Mouse (Mus musculus): ENCODE data around the gene Slc10a4. TPM values are rescaled to one million over a fixed set of nuclear protein-coding genes. Genes with fewer than 3 reads are reported as not detected.
"Not testable (repeated sequence)": the region's sequence is repeated elsewhere in the genome, so short reads cannot be mapped to it uniquely, and the experiment has no call there.

Slc10a4 gene
- polyA plus RNA-seq, 1 experiment from 2014 or later, result 0.71 TPM

DNA sequence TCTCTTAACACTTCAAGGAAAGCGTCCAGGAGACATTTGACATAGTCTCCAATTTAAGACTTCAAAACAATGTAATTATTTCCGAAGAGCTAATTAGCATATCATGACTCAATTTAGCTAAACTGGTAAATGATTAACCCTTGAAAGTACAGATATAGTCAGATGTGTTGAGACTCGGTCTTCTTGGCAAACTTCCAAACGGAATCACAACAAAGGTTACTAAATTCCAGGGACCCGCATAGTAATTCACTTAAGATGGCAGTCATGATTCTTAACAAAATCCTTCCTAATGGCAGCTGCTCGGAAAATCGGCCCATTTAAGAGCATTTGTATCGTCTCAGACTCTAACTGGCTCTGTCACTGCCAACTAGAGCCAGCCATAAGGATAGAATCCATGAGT, 16.9 kb upstream of the Slc10a4 start:
- Histone ChIP-seq H3K27ac (no peak overlapping the region), H3K9ac (no peak overlapping the region), H3K4me1 (replicated peaks) (peaks cover 5% of the 10 kb centered on the region; the same call in 1 of the 2 replicates), H3K36me3 (no peaks in the 10 kb centered on the region), H3K4me3 (no peak overlapping the region), H3K27me3 (no peaks in the 10 kb centered on the region), H3K4me2 (no peak overlapping the region), H3K9me3 (replicated peaks) (no peaks in the 10 kb centered on the region)
- ATAC-seq (replicated peaks; ENCODE audit: insufficient number of reproducible peaks, insufficient read depth, low FRiP score, low read depth), result no peak
- 72% methylated on average over 8 of the region's 8 CpGs for WGBS

DNA sequence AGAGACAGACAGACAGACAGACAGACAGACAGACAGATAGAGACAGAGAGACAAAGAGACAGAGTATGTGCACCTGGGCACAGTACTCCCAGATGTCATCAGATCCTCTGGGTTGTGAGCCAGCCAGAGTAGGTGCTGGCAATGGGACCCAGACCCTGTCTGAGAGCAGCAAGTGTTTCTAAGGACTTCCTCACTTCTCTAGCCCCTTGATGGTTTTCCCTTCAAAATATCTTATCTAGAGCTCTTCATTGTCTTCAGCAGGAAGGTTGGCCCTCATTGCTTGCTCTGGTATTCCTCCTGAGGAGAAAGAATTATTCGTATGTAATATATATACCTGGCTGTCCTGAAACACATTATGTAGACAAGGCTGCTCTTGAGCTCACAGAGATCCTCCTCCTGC, 14.2 kb upstream of the Slc10a4 start:
- no peaks in the 10 kb centered on the region for H3K27me3 ChIP-seq

DNA sequence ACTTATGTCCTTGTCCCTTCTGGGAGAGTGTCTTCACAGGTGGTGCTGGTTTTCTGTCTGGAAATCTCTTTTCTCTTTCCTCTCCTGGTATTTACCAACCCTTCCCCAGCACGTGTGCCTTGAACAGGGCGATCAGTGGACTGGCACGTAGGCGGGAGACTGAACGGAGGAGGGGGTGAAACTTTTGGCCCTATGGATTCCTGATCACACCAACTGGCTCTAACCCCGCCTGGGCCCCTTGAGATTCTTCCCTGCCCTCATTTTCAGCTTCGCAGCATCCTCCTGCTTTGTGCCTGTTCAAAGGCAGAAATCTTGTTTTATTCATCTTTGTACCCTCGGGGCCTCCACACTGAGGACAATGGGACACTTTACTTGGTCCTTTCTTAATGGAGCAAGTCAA, 12.3 kb upstream of the Slc10a4 start:
- WGBS, result 80% methylated on average over 8 of the region's 8 CpGs

More for the DNA sequence above, 14.2 kb upstream of the Slc10a4 start:
- no peaks in the 10 kb centered on the region for H3K36me3 ChIP-seq
- WGBS, result 64% methylated on average over 1 of the region's 1 CpGs
- no peak for ATAC-seq (replicated peaks; ENCODE audit: insufficient number of reproducible peaks, insufficient read depth, low FRiP score, low read depth)
- H3K9me3 ChIP-seq (replicated peaks), result no peaks in the 10 kb centered on the region
- no peak overlapping the region for H3K4me3 ChIP-seq
- H3K9ac ChIP-seq, result no peak overlapping the region
- H3K4me1 ChIP-seq (replicated peaks), result peaks cover 5% of the 10 kb centered on the region; the same call in 1 of the 2 replicates
- H3K27ac ChIP-seq, result no peak overlapping the region
- H3K4me2 ChIP-seq, result no peak overlapping the region

DNA sequence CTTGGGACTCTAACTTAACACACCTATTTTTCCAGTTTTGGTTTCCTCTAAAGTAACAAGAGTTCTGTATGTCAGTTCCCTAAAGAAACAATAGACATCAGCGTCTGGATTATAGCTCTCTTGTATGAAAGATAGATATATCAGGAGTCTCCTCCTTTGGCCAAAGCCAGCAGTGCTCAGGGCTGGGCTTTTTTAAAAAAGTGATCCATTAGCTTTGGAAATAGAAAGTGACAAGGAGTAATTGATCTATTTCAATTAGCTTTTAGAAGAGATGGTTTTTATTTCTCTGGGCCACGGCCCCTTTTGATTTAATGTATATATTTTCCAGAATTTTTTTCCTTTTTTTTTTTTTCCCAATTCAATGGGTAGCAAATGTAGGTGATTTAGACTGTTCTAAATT, 11.8 kb upstream of the Slc10a4 start:
- WGBS, result 77% methylated on average over 2 of the region's 2 CpGs
- ATAC-seq (replicated peaks; ENCODE audit: insufficient number of reproducible peaks, insufficient read depth, low FRiP score, low read depth), result no peak

More for the DNA sequence above, 12.3 kb upstream of the Slc10a4 start:
- ATAC-seq (replicated peaks; ENCODE audit: insufficient number of reproducible peaks, insufficient read depth, low FRiP score, low read depth), result no peak
- Histone ChIP-seq H3K4me2 (no peak overlapping the region), H3K27me3 (no peaks in the 10 kb centered on the region), H3K4me1 (replicated peaks) (peaks cover 5% of the 10 kb centered on the region; the same call in 1 of the 2 replicates), H3K9me3 (replicated peaks) (no peaks in the 10 kb centered on the region), H3K27ac (no peak overlapping the region), H3K36me3 (no peaks in the 10 kb centered on the region), H3K9ac (no peak overlapping the region), H3K4me3 (no peak overlapping the region)

DNA sequence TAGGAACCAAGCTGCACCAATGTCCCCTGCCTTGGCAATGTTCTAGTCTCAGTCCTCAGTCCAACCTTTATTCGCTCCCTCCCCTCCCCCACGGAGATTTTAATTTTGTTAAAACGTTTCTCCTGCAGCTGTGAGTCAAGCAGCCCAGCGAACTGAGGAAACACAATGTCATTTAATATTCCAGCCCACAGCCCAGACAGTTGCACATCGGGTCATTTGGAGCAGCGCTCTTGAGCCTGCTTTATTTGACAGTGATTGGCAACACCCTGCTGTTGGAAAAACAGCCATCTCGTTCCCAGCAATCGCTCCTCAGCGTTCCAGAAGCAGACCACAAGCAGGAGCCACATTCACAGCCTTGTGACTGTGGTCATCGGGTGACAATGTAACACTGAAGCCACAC, 11.3 kb upstream of the Slc10a4 start:
- ATAC-seq (replicated peaks; ENCODE audit: insufficient number of reproducible peaks, insufficient read depth, low FRiP score, low read depth), result no peak
- H3K4me2 ChIP-seq, result no peak overlapping the region

More for the DNA sequence above, 11.8 kb upstream of the Slc10a4 start:
- H3K36me3 ChIP-seq, result no peaks in the 10 kb centered on the region
- H3K4me3 ChIP-seq, result no peak overlapping the region
- H3K27ac ChIP-seq, result no peak overlapping the region
- no peaks in the 10 kb centered on the region for H3K27me3 ChIP-seq
- H3K9ac ChIP-seq, result no peak overlapping the region
- no peak overlapping the region for H3K4me2 ChIP-seq
- H3K9me3 ChIP-seq (replicated peaks), result no peaks in the 10 kb centered on the region
- H3K4me1 ChIP-seq (replicated peaks), result peaks cover 3% of the 10 kb centered on the region; the same call in 1 of the 2 replicates

DNA sequence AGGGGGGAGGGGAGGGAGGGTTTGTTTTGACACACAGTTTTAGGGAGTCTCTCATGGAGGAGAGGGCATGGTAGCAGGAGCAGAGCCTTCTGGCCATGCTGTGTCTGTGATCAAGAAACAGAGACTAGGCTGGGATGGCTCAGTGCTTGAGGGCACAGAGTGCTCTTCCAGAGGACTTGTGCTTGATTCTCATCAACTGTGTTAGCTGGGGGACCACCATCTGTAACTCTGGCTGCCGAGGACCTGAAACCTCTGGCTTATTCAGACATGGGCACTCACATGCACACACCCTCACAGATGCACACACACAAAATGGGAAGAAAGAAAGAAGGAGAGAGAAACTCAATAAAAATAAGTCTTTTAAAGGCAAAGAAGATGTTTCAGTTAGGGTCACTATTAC, 8.1 kb upstream of the Slc10a4 start:
- H3K4me2 ChIP-seq; H3K9ac ChIP-seq; H3K4me3 ChIP-seq; H3K27ac ChIP-seq; ATAC-seq (replicated peaks; ENCODE audit: insufficient number of reproducible peaks, insufficient read depth, low FRiP score, low read depth); H3K4me1 ChIP-seq (replicated peaks); H3K27me3 ChIP-seq; H3K36me3 ChIP-seq; H3K9me3 ChIP-seq (replicated peaks): not testable (repeated sequence)
- 82% methylated on average over 1 of the region's 1 CpGs for WGBS

More for the DNA sequence above, 11.3 kb upstream of the Slc10a4 start:
- Histone ChIP-seq H3K9me3 (replicated peaks) (no peaks in the 10 kb centered on the region), H3K27me3 (no peaks in the 10 kb centered on the region), H3K4me3 (no peak overlapping the region), H3K9ac (no peak overlapping the region), H3K4me1 (replicated peaks) (peaks cover under 1% of the 10 kb centered on the region; the same call in 1 of the 2 replicates), H3K36me3 (no peaks in the 10 kb centered on the region), H3K27ac (no peak overlapping the region)
- 30% methylated on average over 10 of the region's 10 CpGs for WGBS

DNA sequence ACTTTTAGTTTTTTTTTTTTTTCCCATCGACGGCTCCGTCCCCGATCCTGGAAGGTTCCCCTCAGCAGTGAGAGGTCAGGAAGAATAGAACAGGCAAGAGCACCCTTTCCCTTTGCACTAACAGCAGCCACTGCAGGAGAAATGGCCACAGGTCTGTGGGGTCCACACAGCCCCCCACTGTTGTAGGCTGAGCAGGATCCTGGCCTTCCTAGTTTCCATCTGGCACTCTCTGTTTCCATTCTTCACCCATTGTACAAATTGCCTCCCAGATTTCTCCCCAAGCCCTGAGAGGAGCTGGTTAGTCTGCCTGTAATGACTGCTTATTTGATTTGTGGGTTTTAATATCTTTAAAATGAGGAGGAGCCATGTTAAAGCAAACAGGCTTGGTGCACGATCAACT, 2.6 kb upstream of the Slc10a4 start:
- H3K27me3 ChIP-seq, result peaks cover 41% of the 10 kb centered on the region
- H3K27ac ChIP-seq, result no peak overlapping the region
- 80% methylated on average over 5 of the region's 5 CpGs for WGBS
- H3K4me1 ChIP-seq (replicated peaks), result peaks cover 11% of the 10 kb centered on the region
- no peak overlapping the region for H3K9ac ChIP-seq
- H3K9me3 ChIP-seq (replicated peaks), result no peaks in the 10 kb centered on the region
- no peak for ATAC-seq (replicated peaks; ENCODE audit: insufficient number of reproducible peaks, insufficient read depth, low FRiP score, low read depth)
- H3K4me2 ChIP-seq, result no peak overlapping the region
- H3K36me3 ChIP-seq, result no peaks in the 10 kb centered on the region
- H3K4me3 ChIP-seq, result no peak overlapping the region

DNA sequence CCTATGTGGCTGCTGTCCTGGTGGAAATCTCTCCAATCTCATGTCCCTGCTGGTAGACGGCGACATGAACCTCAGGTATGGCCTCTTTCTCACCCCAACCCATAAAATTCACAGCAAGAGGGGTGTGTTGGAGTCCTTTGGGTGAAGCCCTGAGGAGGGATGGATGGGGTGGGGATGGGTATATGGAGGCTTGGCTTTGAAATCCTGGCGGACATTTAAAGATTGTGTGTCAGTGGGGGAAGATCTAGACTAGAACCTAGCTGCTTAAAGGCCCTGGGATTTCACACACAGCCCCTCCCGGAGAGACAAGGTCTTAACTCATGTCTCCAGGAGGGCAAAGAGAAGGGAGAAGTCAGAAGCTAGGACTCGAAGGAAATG, 888 bp downstream of the Slc10a4 start:
- Histone ChIP-seq H3K4me2 (peak overlapping the region; percentile 93), H3K4me3 (peak overlapping the region; percentile 52), H3K9ac (no peak overlapping the region), H3K4me1 (replicated peaks) (peaks cover 11% of the 10 kb centered on the region), H3K27me3 (peaks cover 44% of the 10 kb centered on the region), H3K36me3 (no peaks in the 10 kb centered on the region), H3K9me3 (replicated peaks) (no peaks in the 10 kb centered on the region), H3K27ac (no peak overlapping the region)
- WGBS, result 39% methylated on average over 5 of the region's 5 CpGs
- ATAC-seq (replicated peaks; ENCODE audit: insufficient number of reproducible peaks, insufficient read depth, low FRiP score, low read depth), result no peak

DNA sequence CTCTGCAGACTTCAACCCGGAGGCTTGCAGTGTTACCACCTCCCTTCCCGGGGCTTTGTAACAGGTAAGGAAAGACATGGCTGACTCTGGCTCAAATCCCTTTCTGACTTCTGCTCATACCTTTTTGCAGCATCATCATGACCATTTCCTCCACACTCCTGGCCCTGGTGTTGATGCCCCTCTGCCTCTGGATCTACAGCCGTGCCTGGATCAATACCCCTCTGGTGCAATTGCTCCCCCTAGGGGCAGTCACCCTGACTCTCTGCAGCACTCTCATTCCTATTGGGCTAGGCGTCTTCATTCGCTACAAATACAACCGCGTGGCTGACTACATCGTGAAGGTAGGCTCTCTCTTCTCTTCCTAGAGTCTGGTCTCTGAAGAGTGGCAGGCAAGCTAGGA, 1.5 kb downstream of the Slc10a4 start:
- not testable (repeated sequence) for H3K27ac ChIP-seq; H3K4me3 ChIP-seq; H3K9ac ChIP-seq; H3K9me3 ChIP-seq (replicated peaks); H3K4me2 ChIP-seq; H3K36me3 ChIP-seq
- peaks cover 11% of the 10 kb centered on the region for H3K4me1 ChIP-seq (replicated peaks)
- H3K27me3 ChIP-seq, result peaks cover 48% of the 10 kb centered on the region
- 37% methylated on average over 8 of the region's 8 CpGs for WGBS
- peak; percentile 43; the same call in 1 of the 2 replicates for ATAC-seq (replicated peaks; ENCODE audit: insufficient number of reproducible peaks, insufficient read depth, low FRiP score, low read depth)

DNA sequence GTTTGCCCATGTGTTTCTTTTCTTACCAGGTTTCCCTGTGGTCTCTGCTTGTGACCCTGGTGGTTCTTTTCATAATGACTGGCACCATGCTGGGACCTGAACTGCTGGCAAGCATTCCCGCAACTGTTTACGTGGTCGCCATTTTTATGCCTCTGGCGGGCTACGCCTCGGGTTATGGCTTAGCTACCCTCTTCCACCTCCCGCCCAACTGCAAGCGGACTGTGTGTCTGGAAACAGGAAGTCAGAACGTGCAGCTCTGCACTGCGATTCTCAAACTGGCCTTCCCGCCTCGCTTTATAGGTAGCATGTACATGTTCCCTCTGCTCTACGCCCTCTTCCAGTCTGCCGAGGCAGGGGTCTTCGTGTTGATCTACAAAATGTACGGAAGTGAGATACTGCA, 5.1 kb downstream of the Slc10a4 start:
- H3K27me3 ChIP-seq, result peaks cover 33% of the 10 kb centered on the region
- not testable (repeated sequence) for H3K9me3 ChIP-seq (replicated peaks); H3K36me3 ChIP-seq; H3K4me2 ChIP-seq; H3K9ac ChIP-seq; H3K27ac ChIP-seq; H3K4me3 ChIP-seq; ATAC-seq (replicated peaks; ENCODE audit: insufficient number of reproducible peaks, insufficient read depth, low FRiP score, low read depth)
- WGBS, result 94% methylated on average over 16 of the region's 16 CpGs
- H3K4me1 ChIP-seq (replicated peaks), result peaks cover 13% of the 10 kb centered on the region

DNA sequence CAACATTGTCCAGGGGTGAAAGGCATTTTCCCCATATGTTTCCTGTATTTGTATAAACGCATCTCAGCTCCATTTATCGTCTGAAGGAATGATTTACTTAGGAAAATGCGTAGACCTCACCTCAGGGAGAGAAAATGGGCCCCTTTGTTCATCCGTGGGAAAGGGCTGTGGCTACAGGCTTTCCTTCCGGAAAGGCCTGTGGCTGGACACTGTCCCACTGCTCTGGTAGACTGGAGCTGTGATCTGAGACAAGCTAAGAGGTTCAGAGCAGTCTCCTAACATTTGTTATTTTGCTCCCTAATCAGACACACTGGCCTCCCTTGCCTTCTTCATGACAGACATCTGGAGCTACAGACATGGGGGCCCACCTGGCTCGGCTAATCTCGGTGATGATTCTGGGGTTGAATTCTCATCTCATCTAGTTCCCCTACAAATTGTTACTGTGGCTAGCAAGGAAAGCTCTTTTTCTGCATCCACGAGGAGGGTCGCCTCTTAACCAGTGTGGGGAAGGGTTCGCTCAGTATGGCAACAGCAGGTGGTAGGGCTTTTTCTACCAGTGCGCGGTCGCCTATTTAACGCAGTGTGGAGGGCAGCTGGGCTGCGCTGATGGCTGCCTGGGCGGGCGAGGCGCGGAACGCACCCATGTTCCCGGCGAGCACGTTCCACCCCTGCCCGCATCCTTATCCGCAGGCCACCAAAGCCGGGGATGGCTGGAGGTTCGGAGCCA, 6.4 kb downstream of the Slc10a4 start:
- Histone ChIP-seq H3K4me3 (peak overlapping the region; percentile 51), H3K4me2 (peak overlapping the region; percentile 91), H3K27me3 (peaks cover 20% of the 10 kb centered on the region)
- 29% methylated on average over 21 of the region's 27 CpGs for WGBS
- not testable (repeated sequence) for H3K36me3 ChIP-seq; H3K9ac ChIP-seq; ATAC-seq (replicated peaks; ENCODE audit: insufficient number of reproducible peaks, insufficient read depth, low FRiP score, low read depth); H3K27ac ChIP-seq; H3K4me1 ChIP-seq (replicated peaks); H3K9me3 ChIP-seq (replicated peaks)
